10 mouse cellular contexts compared by ENCODE assay signal in genomic region chr14:25745365-25746184, GRCm38 (mm10). TPM values are rescaled to one million over a fixed set of nuclear protein-coding genes. Genes with fewer than 3 reads are reported as not detected.
DNase-seq lines count a peak whose midpoint lies in the region; ATAC-seq and TF ChIP-seq lines count a peak whose summit lies in the region.
"Had no signal": no experiment of that assay in that cellular context is flagged by ENCODE, and none has a peak within 500 bp of the region (broad histone marks: within the 10 kb centered on the region; RNA-seq: fewer than 3 reads in every experiment).

No protein-coding gene starts in this region.

- H3K9ac ChIP-seq in hindbrain, postnatal 0 days (replicated peaks; ENCODE audit: low read length) = no peak overlapping the region
- H3K9ac ChIP-seq in hindbrain, embryonic 16.5 days (ENCODE audit: low read depth, low read length) = no peak overlapping the region
- H3K9ac ChIP-seq in heart, embryonic 13.5 days = peak overlapping the region; percentile 37; the same call in 1 of the 2 replicates
- no peak overlapping the region for H3K9ac ChIP-seq in liver, embryonic 14.5 days (replicated peaks)

- 0 out of 2 replicates have a peak, but pooled peaks have one; percentile 18 for TF ChIP-seq EP300 in liver, embryonic 14.5 days (IDR thresholded peaks at IDR 0.05; ENCODE audit: low read depth)

- no peak overlapping the region for H3K4me3 ChIP-seq in hindbrain, postnatal 0 days (ENCODE audit: low read length)
- H3K4me3 ChIP-seq in hindbrain, embryonic 16.5 days (ENCODE audit: low read length) = no peak overlapping the region
- H3K4me3 ChIP-seq in bone marrow, adult 2 months (replicated peaks; ENCODE audit: control insufficient read depth, low read depth, low read length) = no peak overlapping the region
- H3K4me3 ChIP-seq in heart, embryonic 13.5 days = no peak overlapping the region
- no peak overlapping the region for H3K4me3 ChIP-seq in liver, embryonic 14.5 days (ENCODE audit: insufficient read depth in 1 of 2, low read depth in 2 of 2, low read length in 2 of 2)

- no peak for TF ChIP-seq POLR2A in bone marrow, adult 2 months (IDR thresholded peaks at IDR 0.05; ENCODE audit: borderline replicate concordance, control insufficient read depth, low read depth, low read length)

- no peaks in the 10 kb centered on the region for H3K27me3 ChIP-seq in hindbrain, postnatal 0 days (ENCODE audit: insufficient read depth, low read length)
- H3K27me3 ChIP-seq in hindbrain, embryonic 16.5 days (replicated peaks; ENCODE audit: control insufficient read depth, insufficient read depth, low read length) = no peaks in the 10 kb centered on the region
- H3K27me3 ChIP-seq in heart, embryonic 13.5 days (replicated peaks) = no peaks in the 10 kb centered on the region
- no peaks in the 10 kb centered on the region for H3K27me3 ChIP-seq in liver, embryonic 14.5 days (ENCODE audit: control insufficient read depth, insufficient read depth, low read length)

- H3K27ac ChIP-seq in hindbrain, postnatal 0 days = no peak overlapping the region
- H3K27ac ChIP-seq in hindbrain, embryonic 16.5 days (ENCODE audit: low read depth, low read length) = no peak overlapping the region
- 0 out of 2 replicates have a peak overlapping the region, but pooled peaks have one; percentile 4 for H3K27ac ChIP-seq in bone marrow, adult 2 months (ENCODE audit: control insufficient read depth, insufficient read depth, low read depth, low read length, poor library complexity)
- peak overlapping the region; percentile 62 for H3K27ac ChIP-seq in heart, embryonic 13.5 days (replicated peaks)
- H3K27ac ChIP-seq in liver, embryonic 14.5 days = no peak overlapping the region

- TF ChIP-seq CTCF in hindbrain, postnatal 0 days (IDR thresholded peaks at IDR 0.05; ENCODE audit: low read depth) = peak; percentile 33; the same call in 1 of the 2 replicates
- no peak for TF ChIP-seq CTCF in bone marrow, adult 2 months (IDR thresholded peaks at IDR 0.05; ENCODE audit: control insufficient read depth, insufficient read depth, low read length)
- TF ChIP-seq CTCF in liver, embryonic 14.5 days (IDR thresholded peaks at IDR 0.05; ENCODE audit: low read depth) = peak; percentile 41

- WGBS in hindbrain, postnatal 0 days = 69% methylated on average over 11 of the region's 11 CpGs
- 71% methylated on average over 11 of the region's 11 CpGs for WGBS in hindbrain, embryonic 16.5 days
- WGBS in bone marrow, adult 2 months = 30% methylated on average over 11 of the region's 11 CpGs
- WGBS in heart, embryonic 13.5 days = 29% methylated on average over 11 of the region's 11 CpGs
- WGBS in liver, embryonic 14.5 days (ENCODE audit: insufficient replicate concordance) = 22% methylated on average over 11 of the region's 11 CpGs

- no peak for ATAC-seq in hindbrain, postnatal 0 days
- no peak for ATAC-seq in hindbrain, embryonic 16.5 days
- no peak for ATAC-seq in heart, embryonic 13.5 days (ENCODE audit: extremely low read depth, insufficient number of reproducible peaks, low FRiP score, low TSS enrichment)
- ATAC-seq in liver, embryonic 14.5 days (ENCODE audit: insufficient read depth) = peak; percentile 66

- no peaks in the 10 kb centered on the region for H3K4me1 ChIP-seq in hindbrain, postnatal 0 days (ENCODE audit: insufficient read depth, low read length)
- H3K4me1 ChIP-seq in hindbrain, embryonic 16.5 days (ENCODE audit: control insufficient read depth, insufficient read depth, low read depth, low read length) = peaks cover 3% of the 10 kb centered on the region; the same call in 1 of the 2 replicates
- H3K4me1 ChIP-seq in bone marrow, adult 2 months (ENCODE audit: control insufficient read depth, insufficient read depth, low read length) = peaks cover 8% of the 10 kb centered on the region
- H3K4me1 ChIP-seq in heart, embryonic 13.5 days = peaks cover 84% of the 10 kb centered on the region
- peaks cover 0 to 9% of the 10 kb centered on the region in 2 experiments; a peak in 2 of 4 replicates for H3K4me1 ChIP-seq in liver, embryonic 14.5 days (replicated peaks; ENCODE audit: control insufficient read depth in 2 of 2, insufficient read depth in 2 of 2, low read length in 1 of 2)

- H3K4me2 ChIP-seq in hindbrain, postnatal 0 days (ENCODE audit: low read depth, low read length) = no peak overlapping the region
- no peak overlapping the region for H3K4me2 ChIP-seq in hindbrain, embryonic 16.5 days (ENCODE audit: low read length)
- H3K4me2 ChIP-seq in heart, embryonic 13.5 days = no peak overlapping the region
- no peak overlapping the region for H3K4me2 ChIP-seq in liver, embryonic 14.5 days (ENCODE audit: low read depth)

- no peaks in the 10 kb centered on the region for H3K36me3 ChIP-seq in hindbrain, postnatal 0 days (ENCODE audit: insufficient read depth, low read length)
- H3K36me3 ChIP-seq in hindbrain, embryonic 16.5 days (ENCODE audit: control insufficient read depth, insufficient read depth, low read length) = no peaks in the 10 kb centered on the region
- peaks cover 57% of the 10 kb centered on the region for H3K36me3 ChIP-seq in heart, embryonic 13.5 days
- H3K36me3 ChIP-seq in liver, embryonic 14.5 days (replicated peaks; ENCODE audit: control insufficient read depth, insufficient read depth, low read depth) = no peaks in the 10 kb centered on the region

- no peak for DNase-seq in hindbrain, postnatal 0 days (ENCODE audit: low spot score)
- no peak for DNase-seq in liver, embryonic 14.5 days (ENCODE audit: low read depth in 3 of 3, low spot score in 3 of 3)
- DNase-seq in adrenal gland, postnatal 25 days = no peak
- no peak for DNase-seq in layer of hippocampus, adult 11-12 months (ENCODE audit: low spot score)
- DNase-seq in thymus, postnatal 0 days (ENCODE audit: low spot score) = no peak
- DNase-seq: lung, postnatal 14 days; right cerebral cortex, adult 18-20 months had no signal

- no peaks in the 10 kb centered on the region for H3K9me3 ChIP-seq in hindbrain, postnatal 0 days (ENCODE audit: low read length)
- no peaks in the 10 kb centered on the region for H3K9me3 ChIP-seq in hindbrain, embryonic 16.5 days (ENCODE audit: control insufficient read depth, low read length)
- H3K9me3 ChIP-seq in heart, embryonic 13.5 days = no peaks in the 10 kb centered on the region
- no peaks in the 10 kb centered on the region for H3K9me3 ChIP-seq in liver, embryonic 14.5 days (ENCODE audit: control insufficient read depth, low read length)

RNA-seq across cellular contexts. Expression of gene Zcchc24, which starts 23.3 kb away (rescaled TPM):
- 34.4 and 39.3 TPM in 2 replicates for total RNA-seq in hindbrain, postnatal 0 days (2014; rRNA removed)
- 19.7 and 20.4 TPM in 2 replicates for polyA plus RNA-seq in hindbrain, postnatal 0 days (2015; fragmentation: Nextera tagmentation; extraction: Ambion mirVana)
- polyA plus RNA-seq in hindbrain, embryonic 16.5 days (2015; fragmentation: Nextera tagmentation; extraction: Ambion mirVana) = 10.1 and 17.2 TPM in 2 replicates
- 11.3 and 13.5 TPM in 2 replicates for polyA plus RNA-seq in bone marrow, adult 2 months (2011; ENCODE audit: insufficient read depth, insufficient read length, low replicate concordance, missing spikeins)
- polyA plus RNA-seq in heart, embryonic 13.5 days (2015; fragmentation: Nextera tagmentation; extraction: Ambion mirVana) = 20.8 and 22.6 TPM in 2 replicates
- 5.1 and 5.7 TPM in 2 replicates for polyA plus RNA-seq in liver, embryonic 14.5 days (2012; rRNA removed)
- 5.7 and 6.6 TPM in 2 replicates for polyA plus RNA-seq in liver, embryonic 14.5 days (2014; fragmentation: Nextera tagmentation; extraction: Ambion mirVana)
- 16.2 and 18.4 TPM in 2 replicates for total RNA-seq in adrenal gland, postnatal 25 days (2021)
- 7.6 and 9.0 TPM in 2 replicates for polyA plus RNA-seq in thymus, postnatal 0 days (2015; fragmentation: Nextera tagmentation; extraction: Ambion mirVana)

RNA-seq across cellular contexts. Expression of gene Ppif, which starts 51.6 kb away (rescaled TPM):
- total RNA-seq in hindbrain, postnatal 0 days (2014; rRNA removed) = 55.3 and 55.4 TPM in 2 replicates
- polyA plus RNA-seq in hindbrain, postnatal 0 days (2015; fragmentation: Nextera tagmentation; extraction: Ambion mirVana) = 46.1 and 46.7 TPM in 2 replicates
- polyA plus RNA-seq in hindbrain, embryonic 16.5 days (2015; fragmentation: Nextera tagmentation; extraction: Ambion mirVana) = 34.6 and 45.4 TPM in 2 replicates
- 22.2 and 34.3 TPM in 2 replicates for polyA plus RNA-seq in bone marrow, adult 2 months (2011; ENCODE audit: insufficient read depth, insufficient read length, low replicate concordance, missing spikeins)
- polyA plus RNA-seq in heart, embryonic 13.5 days (2015; fragmentation: Nextera tagmentation; extraction: Ambion mirVana) = 93.7 and 99.8 TPM in 2 replicates
- polyA plus RNA-seq in liver, embryonic 14.5 days (2012; rRNA removed) = 42.5 and 44.2 TPM in 2 replicates
- 28.8 and 35.7 TPM in 2 replicates for polyA plus RNA-seq in liver, embryonic 14.5 days (2014; fragmentation: Nextera tagmentation; extraction: Ambion mirVana)
- total RNA-seq in adrenal gland, postnatal 25 days (2021) = 29.4 and 35.9 TPM in 2 replicates
- polyA plus RNA-seq in thymus, postnatal 0 days (2015; fragmentation: Nextera tagmentation; extraction: Ambion mirVana) = 30.4 and 37.2 TPM in 2 replicates

Comparison
In these comparisons a context has a peak if more than half of its experiments do, and no peak if none do; other contexts are left out.
1. H3K27ac ChIP-seq: peak in bone marrow, adult 2 months (single experiment) and heart, embryonic 13.5 days (single experiment); none in hindbrain, postnatal 0 days (single experiment), hindbrain, embryonic 16.5 days (single experiment) and liver, embryonic 14.5 days (single experiment).